Mouse (Mus musculus): Measurements from ENCODE around the gene Bri3.

Gene Bri3

DNA sequence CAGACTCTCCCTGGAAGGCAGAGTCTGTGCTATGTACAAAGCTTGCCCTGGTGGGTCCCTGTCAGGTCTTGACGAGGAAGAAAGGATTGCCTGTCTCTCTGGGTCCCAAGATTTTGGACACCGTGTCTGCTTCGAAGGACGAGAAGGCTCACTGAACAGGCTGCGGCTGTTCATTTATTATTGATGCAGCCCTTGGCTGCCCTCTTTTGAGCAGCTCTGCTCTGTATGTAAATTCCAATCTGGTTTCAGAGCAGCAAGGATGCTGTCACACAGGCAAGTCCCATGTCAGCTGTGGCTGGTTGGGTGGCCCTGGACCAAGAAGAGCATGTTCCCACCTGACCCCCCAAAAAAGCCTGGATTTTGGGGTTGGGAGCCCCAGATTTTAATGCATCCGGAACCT, 187.2 kb downstream of the Bri3 start:
- peak; percentile 4 for DNase-seq (ENCODE audit: low read depth)

DNA sequence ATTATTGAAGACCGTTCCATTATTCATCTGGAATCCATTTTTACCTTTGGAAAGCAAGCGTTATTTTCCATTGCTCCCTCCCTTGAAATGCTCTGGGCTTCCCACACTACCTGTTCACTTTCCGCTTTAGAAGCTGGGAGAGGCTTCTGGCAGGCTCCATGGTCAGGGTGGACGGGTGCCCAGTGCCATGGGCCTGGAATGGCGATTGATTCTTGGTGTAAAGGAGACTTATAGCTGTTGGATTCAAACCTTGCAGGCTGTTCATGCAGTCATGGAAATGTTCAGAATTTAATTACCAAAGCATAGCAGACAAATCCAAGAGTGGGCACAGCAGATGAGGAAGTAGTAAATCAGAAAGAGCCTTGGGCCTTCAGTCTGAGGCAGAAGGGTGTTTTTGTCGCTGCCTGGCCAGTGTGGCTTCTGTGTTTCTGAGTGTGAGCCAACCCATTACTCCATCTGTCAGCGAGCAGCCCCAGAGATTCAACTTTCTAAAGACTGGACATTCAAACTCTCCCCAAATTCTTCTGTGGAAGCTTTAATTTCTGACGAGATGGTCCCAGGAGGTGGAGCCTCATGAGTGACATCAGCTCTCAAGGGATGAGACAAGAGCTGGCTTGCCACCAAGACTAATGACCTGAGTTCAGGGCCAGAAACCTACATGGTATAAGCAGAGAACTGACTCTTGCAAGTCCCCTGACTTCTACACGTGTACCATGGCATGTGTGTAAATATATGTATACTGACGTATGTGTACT, 195.2 kb downstream of the Bri3 start:
- no peak for DNase-seq (ENCODE audit: low read depth)

DNA sequence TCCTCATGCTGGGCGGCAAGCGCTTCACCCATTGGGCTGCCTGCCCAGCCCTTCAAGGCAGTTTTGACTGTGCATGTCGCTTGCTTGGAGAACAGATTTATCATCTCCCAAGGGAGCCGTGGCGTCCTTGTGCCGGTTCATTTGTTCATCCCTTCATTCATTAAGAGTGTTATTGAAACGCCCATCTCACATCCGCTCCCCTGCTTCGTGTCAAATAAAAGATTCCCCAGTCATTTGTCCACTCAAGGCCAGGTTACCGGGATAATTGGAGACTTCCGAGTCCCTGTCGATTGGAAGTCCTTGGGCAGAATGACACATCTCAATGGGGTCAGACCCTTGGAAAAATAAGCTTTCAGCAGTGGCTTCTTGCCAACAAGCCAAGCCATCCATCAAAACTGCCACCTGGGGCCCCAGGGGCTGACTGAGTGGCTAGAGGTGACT, 197.6 kb downstream of the Bri3 start:
- no peak for DNase-seq (ENCODE audit: low read depth)

DNA sequence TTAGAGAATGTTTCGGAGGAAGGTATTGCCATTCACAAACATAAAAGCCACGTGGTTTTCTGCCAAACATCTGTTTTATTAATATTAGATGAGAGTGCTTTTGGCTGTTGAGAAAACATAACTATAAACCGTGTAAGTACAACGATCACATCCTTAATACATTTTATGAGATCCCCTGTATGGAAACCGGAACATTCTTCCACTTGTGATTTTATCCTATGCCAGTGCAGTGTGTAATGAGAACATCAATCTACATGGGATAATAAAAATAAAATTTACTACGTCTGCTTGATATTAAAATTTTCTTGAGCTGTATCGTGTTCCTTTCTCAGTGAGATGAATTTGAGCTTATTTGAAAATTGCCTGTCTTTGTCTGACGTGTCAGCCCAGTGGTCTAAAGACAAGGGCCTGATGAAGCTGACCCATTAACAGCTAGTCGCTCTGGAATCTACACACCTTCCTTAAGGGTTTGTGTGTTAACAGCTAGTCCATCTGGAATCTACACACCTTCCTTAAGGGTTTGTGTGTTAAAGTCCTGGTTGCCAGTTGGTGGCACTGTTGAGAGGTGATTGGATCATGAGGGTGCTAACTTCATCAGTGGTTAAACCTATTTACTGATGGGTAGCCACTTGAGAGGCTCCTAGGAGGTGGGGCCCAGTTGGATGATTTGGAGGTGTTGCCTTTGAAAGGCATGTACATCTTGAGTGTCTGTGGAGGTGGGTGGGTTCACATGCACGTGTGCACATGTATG, 202.4 kb downstream of the Bri3 start:
- peak; percentile 23 for DNase-seq (ENCODE audit: low read depth)

DNA sequence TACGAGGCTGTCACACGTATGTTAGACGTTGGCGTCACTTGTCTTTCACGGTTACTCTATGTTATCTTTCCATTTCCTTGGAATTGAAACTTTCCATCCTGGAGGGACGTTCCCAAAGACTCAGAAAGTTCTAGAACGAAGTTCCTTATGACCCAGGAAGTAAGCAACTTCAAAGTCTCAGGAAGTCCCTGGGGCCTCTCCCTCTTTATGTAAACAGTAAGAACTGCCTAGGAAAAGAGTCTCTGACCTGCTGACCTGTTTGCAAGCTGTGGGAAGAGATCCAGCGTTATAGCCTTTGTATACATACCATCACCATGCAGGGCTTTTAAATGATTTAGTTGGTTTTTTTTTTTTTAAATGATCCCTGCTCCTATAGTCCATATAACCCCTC, 203.0 kb downstream of the Bri3 start:
- DNase-seq (ENCODE audit: low read depth) = no peak

DNA sequence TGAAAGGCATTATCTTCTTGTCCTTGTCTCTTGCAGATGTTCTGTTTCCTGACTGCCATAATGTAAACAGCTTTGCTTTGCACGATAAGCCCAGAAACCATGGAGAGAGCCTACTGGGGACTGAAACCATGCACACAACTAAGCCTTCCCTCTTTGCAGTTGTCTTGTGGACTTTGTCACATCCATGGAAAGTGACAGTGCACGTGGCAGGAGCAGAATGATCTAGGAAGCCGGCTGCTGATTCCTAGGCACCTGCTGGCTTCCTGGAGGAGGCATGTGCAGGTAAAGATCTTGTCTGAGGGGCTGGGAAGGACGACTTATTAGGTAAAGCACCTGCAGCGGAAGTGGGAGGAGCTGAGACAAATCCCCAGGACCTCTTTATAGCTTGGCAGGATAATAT, 203.7 kb downstream of the Bri3 start:
- no peak for DNase-seq (ENCODE audit: low read depth)

DNA sequence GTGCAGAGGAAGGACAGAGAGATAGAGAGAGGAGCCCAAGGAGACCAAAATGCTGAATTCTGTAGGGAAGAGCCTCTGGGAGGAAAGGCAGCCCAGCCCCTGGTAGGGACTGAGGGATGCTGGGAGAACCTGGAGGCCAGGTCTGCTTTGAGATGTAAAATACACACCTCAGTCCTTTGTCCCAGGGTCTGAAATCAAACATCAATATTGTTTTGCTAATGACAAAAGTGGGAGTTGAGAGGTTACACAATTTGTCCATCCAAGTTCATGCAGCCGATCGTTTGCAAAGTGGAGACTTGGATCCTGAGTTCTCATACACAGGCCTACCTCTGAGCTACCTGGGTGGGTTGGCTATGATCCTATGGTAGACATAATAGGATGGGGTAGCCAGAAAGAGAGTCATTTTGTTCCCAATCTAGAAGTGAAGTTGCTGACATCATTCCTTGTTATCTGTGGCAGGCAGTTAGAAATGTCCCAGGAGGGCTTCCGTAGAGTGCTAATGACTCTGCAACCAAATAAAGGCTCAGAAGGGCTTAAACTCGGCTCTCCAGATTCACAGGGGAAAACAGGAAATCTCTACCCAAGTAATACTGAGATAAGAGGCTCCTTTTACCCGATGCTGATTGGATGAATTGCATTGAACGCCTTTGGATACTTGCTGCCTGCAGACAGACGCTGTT, 208.7 kb downstream of the Bri3 start:
- no peak for DNase-seq (ENCODE audit: low read depth)

DNA sequence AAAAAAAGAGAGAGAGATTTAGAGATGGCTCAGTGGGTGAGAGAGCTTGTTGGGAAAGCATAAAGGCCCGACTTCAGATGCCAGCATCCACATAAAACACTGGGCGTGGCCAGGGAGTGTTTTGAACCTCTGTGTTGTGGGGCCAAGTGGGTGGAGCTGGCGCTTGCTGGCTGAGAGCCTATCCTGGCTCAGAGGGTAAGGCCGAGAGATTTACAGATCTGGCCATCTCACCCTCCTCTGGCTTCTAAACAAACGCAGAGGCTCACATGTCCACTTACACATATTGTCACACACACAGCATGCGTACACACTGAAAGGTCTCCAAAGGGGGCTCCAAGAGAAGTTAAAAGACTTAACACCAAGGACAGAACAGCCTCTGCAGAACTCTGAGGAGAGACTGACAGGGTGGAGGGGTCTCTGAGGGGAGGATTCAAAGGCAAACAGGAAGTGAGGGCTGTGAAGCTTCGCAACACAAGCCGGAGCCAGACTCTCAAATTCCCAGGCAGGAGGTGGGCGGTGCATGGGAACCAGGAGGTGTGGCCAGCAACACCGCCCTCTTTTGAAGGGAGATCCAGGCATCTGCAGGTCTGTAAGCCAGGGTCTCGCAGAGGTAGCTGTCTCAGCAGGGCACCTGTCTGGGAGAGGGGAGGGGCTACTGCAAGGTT, 213.5 kb downstream of the Bri3 start:
- no peak for DNase-seq (ENCODE audit: low read depth)

DNA sequence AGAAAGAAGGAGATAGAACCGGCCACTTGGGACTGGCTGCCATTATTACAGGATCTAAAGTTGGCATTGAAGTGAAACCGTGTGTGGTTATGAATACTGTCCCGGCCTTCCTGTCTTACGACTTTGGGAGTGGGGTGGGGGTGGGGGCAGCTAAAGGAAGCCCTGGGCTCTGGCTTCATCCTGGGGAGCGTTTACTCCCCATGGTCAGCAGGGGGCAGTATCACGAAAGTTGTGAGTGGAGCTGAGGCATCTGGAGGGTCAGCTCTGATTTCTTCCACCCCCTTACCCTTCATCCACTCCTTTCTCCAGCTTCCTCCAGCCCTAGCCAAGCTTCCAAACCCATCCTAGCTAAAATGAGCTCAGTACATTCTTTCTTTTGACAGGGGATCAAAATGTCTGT, 222.8 kb downstream of the Bri3 start:
- peak; percentile 24 for DNase-seq (ENCODE audit: low read depth)

DNA sequence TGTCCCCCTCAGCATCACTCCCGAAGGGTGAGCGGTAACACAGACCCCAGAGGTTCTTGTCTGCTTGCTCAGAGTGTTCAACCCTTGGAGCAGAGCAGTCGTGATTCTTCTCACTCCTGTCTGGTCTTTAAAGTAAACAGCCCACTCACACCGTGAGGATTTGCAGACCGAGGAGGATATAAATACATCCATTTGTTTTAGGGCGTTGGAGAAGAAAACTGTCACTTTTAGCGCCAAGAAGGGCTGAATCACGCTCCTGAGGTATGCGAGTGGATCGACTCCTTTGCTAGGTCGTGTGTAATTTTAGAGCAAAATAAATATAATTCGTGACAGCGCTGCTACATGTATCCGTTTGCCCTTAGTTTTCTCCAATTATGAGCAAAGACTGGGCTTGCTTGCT, 228.8 kb downstream of the Bri3 start:
- no peak for DNase-seq (ENCODE audit: low read depth)

DNA sequence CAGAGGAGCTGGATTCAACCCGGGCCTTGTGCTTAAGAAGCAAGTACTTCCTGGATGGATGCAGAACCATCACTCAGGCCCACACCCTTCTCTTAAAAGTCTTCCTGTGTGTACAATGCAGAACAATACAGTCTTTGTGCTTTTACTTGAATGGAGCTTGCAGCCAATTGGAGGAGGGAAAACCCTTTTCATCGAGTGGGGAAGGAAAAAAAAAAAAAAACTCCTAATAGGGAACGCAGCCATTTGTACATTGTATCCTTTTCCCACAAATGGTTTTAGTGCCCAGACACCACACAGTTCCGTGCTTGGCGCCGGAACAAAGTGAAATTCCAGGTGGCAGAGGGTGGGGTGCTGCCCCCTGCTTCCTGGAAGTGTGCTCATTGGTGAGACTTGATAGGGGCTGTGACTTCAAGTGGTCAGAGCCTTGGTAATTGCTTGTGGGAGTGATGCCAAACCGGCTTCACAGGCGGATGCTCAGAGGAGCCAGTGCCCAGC, 235.5 kb downstream of the Bri3 start:
- peak; percentile 7 for DNase-seq (ENCODE audit: low read depth)

DNA sequence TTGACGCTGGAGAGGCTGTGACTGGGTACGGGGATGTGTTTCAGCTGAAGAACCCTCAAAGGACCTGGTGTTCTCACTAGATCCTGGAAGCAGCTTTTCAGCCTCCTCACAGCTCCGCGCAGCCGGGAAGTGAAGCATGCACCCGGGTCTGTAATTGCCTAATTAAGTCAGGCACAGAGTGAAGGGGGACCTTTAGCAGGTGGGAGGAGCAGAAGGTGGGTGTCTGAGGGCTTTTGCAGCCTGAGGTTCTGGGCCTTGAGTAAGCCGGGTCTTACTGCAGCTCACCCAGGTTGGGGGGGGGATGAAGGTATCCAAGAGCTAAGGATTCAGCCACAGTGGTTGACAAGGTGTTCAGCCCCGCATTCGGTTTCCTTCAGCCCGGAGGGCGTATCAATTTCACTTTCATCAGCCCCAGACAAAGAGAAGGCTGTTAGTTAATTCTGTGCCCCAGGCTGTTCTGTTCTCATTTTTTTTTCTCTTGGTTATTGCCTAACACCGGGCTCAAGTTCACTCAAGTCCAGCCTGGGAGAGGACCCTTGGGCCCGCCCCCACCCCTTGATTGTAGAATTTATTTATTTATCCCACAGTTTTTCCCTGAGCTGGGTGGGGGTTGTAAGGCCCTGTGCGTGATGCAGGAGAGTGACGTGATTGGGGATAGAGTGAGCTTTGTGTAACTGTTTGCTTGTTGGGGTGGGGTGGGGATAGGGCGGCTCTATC, 239.6 kb downstream of the Bri3 start:
- DNase-seq (ENCODE audit: low read depth) = no peak

DNA sequence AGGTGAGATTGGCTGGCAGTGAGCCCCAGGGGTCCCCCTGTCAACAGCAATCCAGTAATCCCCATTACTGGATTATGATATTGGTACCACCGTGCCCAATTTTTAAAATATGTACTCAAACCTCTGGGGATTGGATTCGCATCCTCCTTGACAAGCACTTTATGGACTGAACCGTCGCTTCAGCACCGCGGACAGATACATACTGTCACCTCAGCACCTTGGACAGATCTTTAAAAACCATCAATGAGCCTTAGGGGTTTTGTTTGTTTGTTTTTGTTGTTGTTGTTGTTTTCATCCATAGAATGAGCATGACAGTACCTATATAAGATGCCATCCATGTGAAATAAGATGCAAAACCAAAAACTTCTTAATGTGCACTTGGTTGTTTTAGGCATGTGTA, 247.1 kb downstream of the Bri3 start:
- peak; percentile 61 for DNase-seq (ENCODE audit: low read depth)
